Mouse (Mus musculus): ENCODE measurements around the gene Foxp1. TPM values are rescaled to one million over a fixed set of nuclear protein-coding genes. Genes with fewer than 3 reads are reported as not detected.

Foxp1 gene
- total and polyA plus RNA-seq, 3 experiments = 16.1 to 42.0 TPM; not detected in 1

DNA sequence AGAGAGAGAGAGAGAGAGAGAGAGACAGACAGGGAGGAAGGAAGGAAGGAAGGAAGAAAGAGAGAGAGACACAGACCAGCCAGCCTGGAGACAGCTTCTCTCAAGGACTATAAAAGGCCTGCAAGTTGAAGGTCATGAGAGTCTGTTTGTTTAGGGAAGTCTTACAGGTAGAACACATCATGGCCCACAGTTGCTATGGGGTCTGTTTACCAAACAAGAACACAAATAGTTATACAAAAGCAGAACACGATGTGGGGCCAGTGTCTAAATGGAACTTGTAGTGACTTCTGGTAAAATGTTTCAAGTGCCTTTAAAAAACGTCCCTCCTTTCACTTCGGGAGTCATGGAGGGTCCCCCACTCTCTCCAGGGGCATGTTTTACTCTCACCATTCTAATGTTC, 529.3 kb downstream of the Foxp1 start:
- H3K4me3 ChIP-seq (ENCODE audit: control insufficient read depth in 1 of 2, insufficient read depth in 1 of 2, low read depth in 2 of 2, low read length in 2 of 2) = no peak overlapping the region
- H3K79me2 ChIP-seq (ENCODE audit: control insufficient read depth, insufficient read depth, low read length, poor library complexity) = no peaks in the 10 kb centered on the region
- peaks cover 12 to 17% of the 10 kb centered on the region in 2 experiments for H3K4me1 ChIP-seq (ENCODE audit: control insufficient read depth in 1 of 2, insufficient read depth in 2 of 2, low read length in 2 of 2)
- peak; percentile 61 for DNase-seq (ENCODE audit: low read depth, low spot score)
- no peaks in the 10 kb centered on the region for H3K9me3 ChIP-seq (replicated peaks; ENCODE audit: insufficient read depth, low read length)
- H3K27ac ChIP-seq (ENCODE audit: control insufficient read depth, low read depth, low read length) = peak overlapping the region; percentile 61
- peak overlapping the region; percentile 36 for H3K9ac ChIP-seq (ENCODE audit: control insufficient read depth, low read depth, low read length, poor library complexity, severe bottlenecking)
- no peaks in the 10 kb centered on the region for H3K27me3 ChIP-seq (ENCODE audit: control insufficient read depth in 1 of 2, insufficient read depth in 2 of 2, low read length in 2 of 2)
- TF ChIP-seq UBTF (IDR thresholded peaks at IDR 0.05; ENCODE audit: borderline replicate concordance, insufficient read depth, low read depth, low read length) (no peak), TBP (IDR thresholded peaks at IDR 0.05; ENCODE audit: low read depth, low read length) (no peak), RAD21 (IDR thresholded peaks at IDR 0.05; ENCODE audit: low read depth, low read length) (no peak), JUND (IDR thresholded peaks at IDR 0.05; ENCODE audit: low read depth, low read length) (0 out of 2 replicates have a peak, but pooled peaks have one; percentile 2), EP300 (IDR thresholded peaks at IDR 0.05; ENCODE audit: low read depth in 1 of 2, low read length in 2 of 2) (no peak), MYB (IDR thresholded peaks at IDR 0.05; ENCODE audit: low read depth, low read length) (no peak)
- peaks cover 0 to 12% of the 10 kb centered on the region in 2 experiments; a peak in 2 of 4 replicates for H3K36me3 ChIP-seq (ENCODE audit: control insufficient read depth in 1 of 2, insufficient read depth in 2 of 2, low read length in 2 of 2)

DNA sequence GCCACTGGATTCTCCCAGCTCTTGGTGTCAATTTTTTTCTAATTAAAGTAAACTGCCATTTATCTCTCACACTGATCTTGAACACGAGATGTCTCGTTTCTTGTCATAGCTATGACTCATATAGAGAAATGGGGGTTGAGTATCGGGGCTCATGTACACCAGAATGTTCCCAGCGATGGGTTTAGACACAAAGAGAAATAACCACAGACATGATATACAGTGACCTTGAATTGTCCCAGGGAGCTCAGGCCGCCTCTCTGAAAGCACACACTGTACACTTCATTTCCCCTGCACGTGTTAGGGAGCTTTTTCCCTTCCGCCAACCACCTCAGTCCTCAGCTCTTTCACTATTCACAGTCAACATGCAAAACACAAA, 529.8 kb downstream of the Foxp1 start:
- Histone ChIP-seq H3K9me3 (replicated peaks; ENCODE audit: insufficient read depth, low read length) (no peaks in the 10 kb centered on the region), H3K79me2 (ENCODE audit: control insufficient read depth, insufficient read depth, low read length, poor library complexity) (no peaks in the 10 kb centered on the region), H3K9ac (ENCODE audit: control insufficient read depth, low read depth, low read length, poor library complexity, severe bottlenecking) (peak overlapping the region; percentile 36), H3K27me3 (ENCODE audit: control insufficient read depth in 1 of 2, insufficient read depth in 2 of 2, low read length in 2 of 2) (no peaks in the 10 kb centered on the region), H3K36me3 (ENCODE audit: control insufficient read depth in 1 of 2, insufficient read depth in 2 of 2, low read length in 2 of 2) (peaks cover 0 to 12% of the 10 kb centered on the region in 2 experiments; a peak in 2 of 4 replicates), H3K27ac (ENCODE audit: control insufficient read depth, low read depth, low read length) (peak overlapping the region; percentile 61), H3K4me3 (ENCODE audit: control insufficient read depth in 1 of 2, insufficient read depth in 1 of 2, low read depth in 2 of 2, low read length in 2 of 2) (peak overlapping the region in 1 of 2 experiments; percentile 33; a peak in 1 of 4 replicates), H3K4me1 (ENCODE audit: control insufficient read depth in 1 of 2, insufficient read depth in 2 of 2, low read length in 2 of 2) (peaks cover 12 to 17% of the 10 kb centered on the region in 2 experiments)
- peak; percentile 69 for DNase-seq (ENCODE audit: low read depth, low spot score)
- TF ChIP-seq BHLHE40 (IDR thresholded peaks at IDR 0.05; ENCODE audit: borderline replicate concordance, low read depth, low read length) = peak; percentile 81; the same call in 1 of the 2 replicates
- no peak for TF ChIP-seq CHD2 (IDR thresholded peaks at IDR 0.05; ENCODE audit: low read length)
- 0 out of 2 replicates have a peak, but pooled peaks have one; percentile 33 for TF ChIP-seq HCFC1 (IDR thresholded peaks at IDR 0.05; ENCODE audit: low read depth, low read length)
- TF ChIP-seq CTCF (IDR thresholded peaks at IDR 0.05 in 2 of 3, conservative IDR thresholded peaks at IDR 0.05 in 1 of 3; ENCODE audit: control insufficient read depth in 1 of 3, insufficient read depth in 1 of 3, low read depth in 2 of 3, low read length in 3 of 3, poor library complexity in 1 of 3, severe bottlenecking in 1 of 3) = no peak
- peak; percentile 30; the same call in 1 of the 2 replicates for TF ChIP-seq ETS1 (IDR thresholded peaks at IDR 0.05; ENCODE audit: low read depth, low read length)
- peak; percentile 69 for TF ChIP-seq GATA1 (IDR thresholded peaks at IDR 0.05; ENCODE audit: low read depth, low read length)
- TF ChIP-seq SIN3A (IDR thresholded peaks at IDR 0.05; ENCODE audit: low read length) = 0 out of 2 replicates have a peak, but pooled peaks have one; percentile 3
- TF ChIP-seq USF1 (IDR thresholded peaks at IDR 0.05; ENCODE audit: low read depth, low read length) = 0 out of 2 replicates have a peak, but pooled peaks have one; percentile 7
- peak; percentile 22; the same call in 1 of the 2 replicates for TF ChIP-seq MXI1 (IDR thresholded peaks at IDR 0.05; ENCODE audit: low read depth, low read length)

All from MEL (cell line).